Mouse (Mus musculus) limb, embryonic 12.5 days (tissue): ENCODE measurements around the gene Usp22. TPM values are rescaled to one million over a fixed set of nuclear protein-coding genes. Genes with fewer than 3 reads are reported as not detected.
"Not testable (repeated sequence)": the region's sequence is repeated elsewhere in the genome, so short reads cannot be mapped to it uniquely, and the experiment has no call there.

Source experiments
- ATAC-seq: fragments of 200-750 bp; cut with Nextera tagmentation; 2 replicates; pipeline ENCODE4 v1.8.0; 2017; ENCODE audit warnings: low read depth, moderate TSS enrichment; ENCODE audit not compliant: insufficient number of reproducible peaks, insufficient read depth, low FRiP score, low TSS enrichment
- H3K27ac ChIP-seq: fragments of 300-500 bp; sonication (generic); 2 replicates; pipeline ENCODE4 v1.5.1; 2016; ENCODE audit warnings: mild to moderate bottlenecking, moderate library complexity
- H3K27me3 ChIP-seq: fragments of 300-500 bp; sonication (generic); 2 replicates; pipeline ENCODE4 v1.6.1; 2016; ENCODE audit warnings: mild to moderate bottlenecking, moderate library complexity
- H3K36me3 ChIP-seq: fragments of 300-500 bp; sonication (generic); 2 replicates; pipeline ENCODE4 v1.6.1; 2016; ENCODE audit warnings: mild to moderate bottlenecking, moderate library complexity
- H3K4me1 ChIP-seq: fragments of 300-500 bp; sonication (generic); replicated peaks from 2 replicates; pipeline ENCODE4 v1.6.1; 2016
- H3K4me2 ChIP-seq: fragments of 300-500 bp; sonication (generic); 2 replicates; pipeline ENCODE4 v1.6.1; 2016; ENCODE audit warnings: mild to moderate bottlenecking, moderate library complexity
- H3K4me3 ChIP-seq: fragments of 300-500 bp; sonication (generic); replicated peaks from 2 replicates; pipeline ENCODE4 v1.5.1; 2016; ENCODE audit warnings: mild to moderate bottlenecking
- H3K9ac ChIP-seq: fragments of 300-500 bp; sonication (generic); replicated peaks from 2 replicates; pipeline ENCODE4 v1.6.1; 2016; ENCODE audit warnings: mild to moderate bottlenecking, moderate library complexity
- H3K9me3 ChIP-seq: fragments of 300-500 bp; sonication (generic); 2 replicates; pipeline ENCODE4 v1.6.1; 2016; ENCODE audit warnings: mild to moderate bottlenecking, moderate library complexity
- WGBS: fragments of 180-500 bp; shearing (Covaris S2); methylation state at CpG from one replicate; pipeline ENCODE4 v1.1.7; 2016; 5-methylcytosine and 5-hydroxymethylcytosine counted together
- polyA plus RNA-seq: library from polyadenylated mRNA; unstranded; fragments of >200 nt; fragmentation: Nextera tagmentation; extraction: Ambion mirVana; gene quantifications from 2 replicates; pipeline ENCODE4 v1.2.1, GENCODE M21; 2016

Usp22 gene
- polyA plus RNA-seq, 1 experiment from 2014 or later: 196 TPM

DNA sequence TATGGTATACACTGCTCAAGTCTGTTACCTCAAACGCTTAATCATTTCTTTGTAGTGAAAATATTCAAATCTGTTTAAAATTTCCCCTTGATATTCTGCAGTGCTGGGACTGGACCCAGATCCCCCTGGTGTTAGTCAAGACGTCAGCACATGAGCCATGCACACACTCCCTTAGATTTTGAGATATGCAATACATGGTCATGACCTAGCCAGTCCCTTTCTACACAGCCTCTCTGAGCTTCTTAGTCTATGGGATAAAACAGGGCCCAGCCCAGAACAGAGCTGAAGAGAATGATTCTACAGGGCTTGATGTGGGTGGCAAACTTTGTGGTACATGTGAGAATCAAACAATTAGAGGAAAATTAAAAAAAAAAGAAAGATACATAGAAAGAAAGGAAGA, 33.2 kb downstream of the Usp22 start:
- Histone ChIP-seq H3K27ac (no peak overlapping the region), H3K27me3 (peaks cover 10% of the 10 kb centered on the region), H3K36me3 (no peaks in the 10 kb centered on the region), H3K4me1 (peaks cover 1% of the 10 kb centered on the region; the same call in 1 of the 2 replicates), H3K4me2 (no peak overlapping the region), H3K9me3 (no peaks in the 10 kb centered on the region), H3K9ac (no peak overlapping the region), H3K4me3 (no peak overlapping the region)
- no peak for ATAC-seq
- WGBS: 78% methylated on average over 2 of the region's 2 CpGs

DNA sequence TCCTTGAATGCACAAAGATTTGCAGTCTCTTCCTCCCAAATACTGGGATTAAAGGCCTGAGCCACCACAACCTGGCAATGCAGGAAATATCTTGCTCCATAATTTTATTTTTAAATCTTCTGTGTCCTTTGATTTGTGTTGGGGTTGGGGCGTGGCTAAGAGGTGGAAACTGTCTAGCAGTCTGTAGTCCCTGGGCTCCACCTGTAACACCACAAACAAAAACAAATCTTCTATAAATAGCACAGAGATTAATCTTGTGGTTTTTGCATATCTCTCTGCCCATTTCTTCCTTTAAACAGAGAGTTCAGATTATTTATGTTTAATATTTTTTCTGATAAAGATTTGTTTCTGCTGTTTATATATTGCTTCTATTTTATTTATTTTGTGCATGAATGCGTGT, 41.9 kb downstream of the Usp22 start:
- Histone ChIP-seq H3K9me3 (no peaks in the 10 kb centered on the region), H3K4me2 (no peak overlapping the region), H3K9ac (no peak overlapping the region), H3K36me3 (no peaks in the 10 kb centered on the region), H3K4me1 (no peaks in the 10 kb centered on the region), H3K27ac (no peak overlapping the region), H3K4me3 (no peak overlapping the region), H3K27me3 (no peaks in the 10 kb centered on the region)
- ATAC-seq: no peak
- WGBS: 74% methylated on average over 2 of the region's 2 CpGs

DNA sequence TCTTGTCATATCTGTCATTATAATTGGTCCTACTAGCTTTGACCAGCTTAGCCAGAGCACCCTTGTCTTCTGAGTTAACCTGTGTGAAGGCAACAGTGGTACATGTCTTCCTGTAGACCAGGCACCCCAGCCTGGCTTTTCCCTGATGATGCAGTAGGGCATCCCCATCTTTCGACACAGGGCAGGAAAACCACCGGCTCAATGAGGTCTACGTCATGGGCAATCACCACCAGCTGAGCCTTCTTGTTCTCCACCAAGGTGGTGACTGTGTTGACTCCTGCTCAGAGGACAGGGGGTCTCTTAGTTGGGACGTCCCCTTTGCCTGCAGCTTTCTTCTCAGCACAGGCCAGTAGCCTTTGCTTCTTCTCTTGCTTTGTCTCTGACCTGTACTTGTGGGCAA, 44.2 kb downstream of the Usp22 start:
- not testable (repeated sequence) for ATAC-seq
- 81% methylated on average over 4 of the region's 4 CpGs for WGBS

DNA sequence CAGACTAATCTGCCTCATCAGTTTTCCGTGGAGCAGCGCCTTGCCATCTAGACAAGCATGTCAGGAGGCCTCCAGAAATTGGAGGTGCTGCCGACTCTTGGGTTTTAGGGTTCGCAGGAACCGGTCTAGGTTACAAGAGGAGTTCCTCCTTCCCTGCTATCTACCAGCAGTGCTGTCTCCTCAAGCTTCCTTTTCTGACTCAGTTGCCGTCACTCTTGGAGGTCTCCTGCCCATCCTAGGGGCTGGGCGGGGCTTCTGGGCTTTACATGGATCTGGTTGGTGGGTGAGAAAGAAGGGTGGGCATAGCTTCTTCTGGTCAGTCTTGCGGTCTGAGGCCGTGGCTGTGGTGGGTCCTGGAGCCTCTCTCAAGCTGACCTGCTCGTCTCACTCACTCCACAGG, 45.5 kb downstream of the Usp22 start:
- Histone ChIP-seq H3K36me3 (no peaks in the 10 kb centered on the region), H3K4me2 (no peak overlapping the region), H3K27ac (no peak overlapping the region), H3K4me1 (no peaks in the 10 kb centered on the region), H3K4me3 (no peak overlapping the region), H3K27me3 (no peaks in the 10 kb centered on the region), H3K9ac (no peak overlapping the region), H3K9me3 (no peaks in the 10 kb centered on the region)
- 50% methylated on average over 10 of the region's 10 CpGs for WGBS
- no peak for ATAC-seq

More for the DNA sequence above, 44.2 kb downstream of the Usp22 start:
- not testable (repeated sequence) for H3K4me2 ChIP-seq, H3K4me3 ChIP-seq, H3K4me1 ChIP-seq, H3K9me3 ChIP-seq, H3K27me3 ChIP-seq, H3K9ac ChIP-seq, H3K36me3 ChIP-seq, H3K27ac ChIP-seq

DNA sequence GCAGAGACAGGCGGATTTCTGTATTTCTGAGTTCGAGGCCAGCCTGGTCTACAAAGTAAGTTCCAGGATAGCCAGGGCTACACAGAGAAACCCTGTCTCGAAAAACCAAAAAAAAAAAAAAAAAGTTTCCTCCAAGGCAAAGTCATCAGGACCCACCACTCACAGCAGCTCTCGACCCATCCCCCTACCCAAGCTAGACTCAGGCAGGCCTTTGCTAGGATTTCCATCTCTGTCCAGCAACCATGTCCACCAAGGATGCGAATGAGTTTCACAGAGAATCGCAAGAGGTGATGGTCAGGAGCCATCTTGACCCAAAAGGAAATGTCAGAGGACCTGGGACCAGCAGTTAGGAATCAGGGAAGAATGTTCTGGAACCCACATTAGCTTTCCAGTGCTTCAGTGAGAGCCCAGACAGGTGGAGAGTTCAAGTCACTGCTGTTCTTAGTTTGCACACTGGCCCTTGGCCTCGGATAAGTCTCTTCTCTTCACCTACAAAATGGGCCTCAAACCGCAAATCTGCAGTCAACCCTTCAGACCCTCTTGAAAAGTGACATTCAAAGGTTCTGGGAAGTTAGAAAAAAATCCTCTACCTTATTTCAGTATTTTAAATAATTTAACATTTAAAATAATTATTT, 47.3 kb downstream of the Usp22 start:
- Histone ChIP-seq H3K27me3 (no peaks in the 10 kb centered on the region), H3K4me2 (no peak overlapping the region), H3K9ac (no peak overlapping the region), H3K27ac (no peak overlapping the region), H3K4me1 (no peaks in the 10 kb centered on the region), H3K4me3 (no peak overlapping the region), H3K9me3 (no peaks in the 10 kb centered on the region), H3K36me3 (no peaks in the 10 kb centered on the region)
- 89% methylated on average over 8 of the region's 8 CpGs for WGBS
- ATAC-seq: no peak

DNA sequence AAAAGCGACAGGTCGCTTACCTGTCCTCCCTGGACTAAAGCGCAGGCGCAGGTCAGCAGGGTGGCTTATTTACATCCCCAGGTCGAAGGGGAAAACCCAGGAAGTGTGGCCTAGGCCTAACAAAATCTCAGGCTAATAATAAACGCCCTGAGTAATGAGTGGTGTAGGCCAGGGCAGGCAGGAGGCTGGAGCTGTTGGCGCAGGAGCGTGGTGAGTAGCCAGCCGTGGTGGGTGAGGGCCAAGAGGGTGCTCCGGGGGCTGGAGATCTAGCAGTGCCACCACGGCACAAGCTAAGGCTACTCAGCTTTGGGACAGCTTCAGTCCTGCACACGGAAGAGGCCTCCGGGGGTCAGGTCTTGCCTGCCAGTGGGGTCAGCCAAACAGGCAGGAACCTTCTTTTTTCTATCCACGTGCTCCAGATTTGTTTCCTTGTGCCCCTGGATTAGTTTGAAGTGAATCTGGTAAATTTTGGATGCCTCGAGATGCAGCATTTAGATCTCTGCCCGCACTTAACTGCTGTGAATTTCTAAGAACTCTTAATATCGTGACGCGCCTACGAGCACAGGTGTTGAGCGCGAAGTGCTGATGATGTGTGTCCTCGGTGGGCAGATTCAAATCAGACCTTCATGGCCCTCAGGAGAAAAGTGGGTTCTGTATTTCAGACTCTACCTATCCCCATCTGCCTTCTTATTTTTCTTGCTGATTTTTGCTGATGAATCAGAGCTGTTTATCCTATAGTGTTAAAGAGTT, 48.1 kb downstream of the Usp22 start, which contains the start of gene Tnfrsf13b:
Tnfrsf13b (plus strand) TSS at position 150 of the 750 bp plus-strand sequence.
- WGBS: 84% methylated on average over 23 of the region's 23 CpGs
- no peak for ATAC-seq
- Histone ChIP-seq H3K36me3 (no peaks in the 10 kb centered on the region), H3K9me3 (no peaks in the 10 kb centered on the region), H3K4me2 (no peak within 1 kb of the TSS), H3K27me3 (no peaks in the 10 kb centered on the region), H3K9ac (no peak within 1 kb of the TSS), H3K4me3 (no peak within 1 kb of the TSS), H3K27ac (no peak within 1 kb of the TSS), H3K4me1 (no peaks in the 10 kb centered on the region)

DNA sequence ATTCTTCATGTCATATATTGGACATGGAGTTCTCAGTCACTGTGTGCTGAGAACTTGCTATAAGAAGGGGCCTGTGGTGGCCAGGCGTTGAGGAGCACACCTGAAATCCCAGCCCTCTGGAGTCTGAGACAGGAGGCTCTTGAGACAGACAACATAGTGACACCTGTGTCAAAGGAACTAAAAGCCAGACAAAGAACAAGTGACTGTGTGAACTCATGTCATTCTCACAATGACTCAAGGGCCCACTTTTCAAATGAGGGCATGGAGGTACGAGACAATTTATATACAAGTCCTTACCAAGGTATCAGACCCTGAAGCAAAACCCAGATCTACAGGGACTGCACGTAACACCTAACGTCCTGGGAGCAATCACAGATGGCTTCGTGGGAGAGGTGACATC, 48.9 kb downstream of the Usp22 start:
- ATAC-seq: no peak
- no peaks in the 10 kb centered on the region for H3K9me3 ChIP-seq
- H3K27me3 ChIP-seq: no peaks in the 10 kb centered on the region
- no peak overlapping the region for H3K27ac ChIP-seq
- H3K4me1 ChIP-seq: no peaks in the 10 kb centered on the region
- 84% methylated on average over 5 of the region's 5 CpGs for WGBS
- H3K4me2 ChIP-seq: no peak overlapping the region
- no peaks in the 10 kb centered on the region for H3K36me3 ChIP-seq
- no peak overlapping the region for H3K4me3 ChIP-seq
- H3K9ac ChIP-seq: no peak overlapping the region

DNA sequence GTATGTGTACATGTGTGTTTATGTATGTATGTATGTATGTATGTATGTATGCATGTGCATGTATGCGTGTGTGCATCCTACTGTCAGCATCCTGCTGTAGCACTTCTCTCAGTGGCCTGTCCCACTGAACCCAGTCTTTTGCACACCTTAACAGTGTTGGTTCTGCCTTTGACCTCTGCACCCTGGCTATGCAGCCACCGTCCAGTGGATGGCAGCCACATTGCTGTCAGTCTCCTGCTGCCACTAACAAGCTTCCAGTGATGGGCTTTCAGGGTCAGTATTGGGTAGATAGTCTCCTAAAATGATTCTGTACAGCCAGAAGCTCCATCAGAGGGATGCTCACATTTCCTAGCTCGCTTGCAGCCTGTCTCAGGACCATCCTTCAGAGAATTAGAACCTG, 51.0 kb downstream of the Usp22 start:
- Histone ChIP-seq H3K27me3 (no peaks in the 10 kb centered on the region), H3K9ac (no peak overlapping the region), H3K4me1 (no peaks in the 10 kb centered on the region), H3K9me3 (no peaks in the 10 kb centered on the region), H3K4me2 (no peak overlapping the region), H3K4me3 (no peak overlapping the region), H3K36me3 (no peaks in the 10 kb centered on the region), H3K27ac (no peak overlapping the region)
- ATAC-seq: no peak
- 78% methylated on average over 3 of the region's 3 CpGs for WGBS

DNA sequence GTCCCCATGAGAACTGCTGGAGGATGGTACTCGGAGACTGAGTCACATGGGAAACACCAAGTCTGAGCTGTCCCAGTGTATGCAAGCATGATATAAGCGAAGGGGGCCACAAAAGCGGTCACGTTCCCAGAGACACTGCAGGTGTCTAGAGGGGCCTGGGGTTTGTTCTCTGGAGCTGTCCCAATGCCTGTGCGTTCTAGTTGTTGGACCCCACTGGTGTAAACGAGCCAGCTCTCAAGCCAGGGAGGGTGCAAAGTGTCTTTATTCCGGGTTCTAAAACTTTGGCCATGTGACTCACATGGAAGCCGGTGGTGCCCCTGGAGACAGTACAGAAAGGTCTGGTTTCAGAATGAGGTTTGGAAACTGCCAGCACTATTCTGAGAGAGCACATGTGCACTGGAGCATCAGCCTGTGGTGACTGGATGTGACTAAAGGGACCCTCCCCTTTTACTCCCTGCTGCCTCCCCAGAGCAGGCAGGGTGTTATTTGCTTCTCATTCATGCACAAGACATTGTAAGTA, 52.0 kb downstream of the Usp22 start:
- Histone ChIP-seq H3K27ac (no peak overlapping the region), H3K4me3 (no peak overlapping the region), H3K9ac (no peak overlapping the region), H3K4me1 (no peaks in the 10 kb centered on the region), H3K27me3 (no peaks in the 10 kb centered on the region), H3K9me3 (no peaks in the 10 kb centered on the region; the same call in 1 of the 2 replicates), H3K4me2 (no peak overlapping the region), H3K36me3 (no peaks in the 10 kb centered on the region)
- 83% methylated on average over 8 of the region's 8 CpGs for WGBS
- no peak for ATAC-seq

DNA sequence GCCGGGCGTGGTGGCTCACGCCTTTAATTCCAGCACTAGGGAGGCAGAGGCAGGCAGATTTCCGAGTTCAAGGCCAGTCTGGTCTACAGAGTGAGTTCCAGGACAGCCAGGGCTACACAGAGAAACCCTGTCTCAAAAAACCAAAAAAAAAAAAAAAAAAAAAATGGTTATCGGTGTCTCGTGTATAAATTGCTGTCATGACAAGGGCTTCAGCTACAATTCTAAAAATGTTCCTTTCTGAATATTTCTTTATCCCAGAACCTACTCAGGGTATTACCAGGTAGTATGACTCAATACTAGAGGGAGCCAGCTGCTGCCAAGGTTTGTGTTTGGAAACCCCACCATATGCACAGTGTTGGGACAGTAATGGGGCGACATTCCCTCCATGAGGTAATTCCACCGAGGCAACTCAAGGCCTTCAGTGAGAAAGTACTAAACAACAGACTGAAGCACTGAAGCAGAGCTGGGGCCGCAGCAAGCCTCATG, 52.5 kb downstream of the Usp22 start:
- ATAC-seq: no peak
- H3K9ac ChIP-seq: no peak overlapping the region
- no peak overlapping the region for H3K27ac ChIP-seq
- H3K36me3 ChIP-seq: no peaks in the 10 kb centered on the region
- WGBS: 84% methylated on average over 9 of the region's 9 CpGs
- no peaks in the 10 kb centered on the region for H3K4me1 ChIP-seq
- no peak overlapping the region for H3K4me3 ChIP-seq
- H3K27me3 ChIP-seq: no peaks in the 10 kb centered on the region
- no peak overlapping the region for H3K4me2 ChIP-seq
- H3K9me3 ChIP-seq: no peaks in the 10 kb centered on the region; the same call in 1 of the 2 replicates

DNA sequence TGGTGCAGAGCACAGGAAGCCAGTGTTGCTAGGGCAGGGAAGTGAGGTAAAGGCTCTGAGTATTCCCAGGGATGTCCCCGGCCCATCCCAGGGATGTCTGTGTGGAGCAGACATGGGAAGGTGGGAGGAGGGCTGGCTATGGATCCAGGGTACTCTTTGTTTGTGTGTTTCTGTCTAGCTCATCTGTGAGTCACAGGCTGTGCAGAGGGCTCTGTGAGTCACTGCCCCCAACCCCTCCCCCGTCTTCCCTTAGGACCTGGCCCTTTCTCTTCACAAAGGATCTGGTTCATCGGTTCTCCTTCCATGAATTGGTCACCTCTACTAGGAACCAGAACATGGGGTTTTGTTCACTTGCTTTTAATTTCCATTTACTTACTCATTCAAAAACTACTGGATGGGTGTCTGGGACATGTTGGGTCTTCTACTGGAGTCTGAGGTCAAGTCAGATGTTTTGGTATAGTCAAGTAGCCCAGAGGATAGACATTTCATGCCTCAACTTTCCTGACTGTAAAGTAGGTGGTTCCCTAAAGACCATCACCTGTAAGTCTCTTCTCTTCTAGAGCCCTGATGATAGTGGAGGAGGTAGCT, 54.8 kb downstream of the Usp22 start:
- H3K4me2 ChIP-seq: no peak overlapping the region
- no peaks in the 10 kb centered on the region; the same call in 1 of the 2 replicates for H3K9me3 ChIP-seq
- no peak overlapping the region for H3K4me3 ChIP-seq
- H3K27ac ChIP-seq: no peak overlapping the region
- H3K4me1 ChIP-seq: no peaks in the 10 kb centered on the region
- ATAC-seq: no peak
- WGBS: 92% methylated on average over 3 of the region's 3 CpGs
- no peak overlapping the region for H3K9ac ChIP-seq
- no peaks in the 10 kb centered on the region for H3K27me3 ChIP-seq
- H3K36me3 ChIP-seq: no peaks in the 10 kb centered on the region
